Mouse (Mus musculus): Measurements from ENCODE around the gene Trim16.

- TF ChIP-seq POLR2A (IDR thresholded peaks at IDR 0.05; ENCODE audit: borderline replicate concordance, extremely low read depth, insufficient read depth, insufficient read length, poor library complexity, severe bottlenecking) (no peak), CTCF (IDR thresholded peaks at IDR 0.05; ENCODE audit: borderline replicate concordance, extremely low read depth, insufficient read depth, insufficient read length) (no peak)
Measured at GRCm38 (mm10) chr11:62826106-62826733, 6.2 kb downstream of the Trim16 start.

All from brain, embryonic 14.5 days (tissue).